Mouse (Mus musculus) E14TG2a.4 (cell line): ENCODE measurements around the gene 4933424G06Rik.

Experiments
- H3K27me3 ChIP-seq: 2 replicates; pipeline ENCODE4 v1.6.1; 2014; ENCODE audit warnings: low read length, control low read depth; ENCODE audit not compliant: insufficient read depth
- H3K36me3 ChIP-seq: 2 replicates; pipeline ENCODE4 v1.6.1; 2014; ENCODE audit warnings: low read length, control low read depth; ENCODE audit not compliant: insufficient read depth
- H3K4me1 ChIP-seq: replicated peaks from 2 replicates; pipeline ENCODE4 v1.6.1; 2014; ENCODE audit warnings: low read depth, low read length, control low read depth
- H3K4me3 ChIP-seq: replicated peaks from 2 replicates; pipeline ENCODE4 v1.5.1; 2014; ENCODE audit warnings: mild to moderate bottlenecking, low read length
- H3K9me3 ChIP-seq: 2 replicates; pipeline ENCODE4 v1.6.1; 2014; ENCODE audit warnings: low read length, control low read depth
- CTCF ChIP-seq: conservative IDR thresholded peaks from 2 replicates; pipeline ENCODE4 v1.5.1; 2014; ENCODE audit warnings: low read length
- NANOG ChIP-seq: IDR thresholded peaks from 2 replicates; pipeline ENCODE4 v1.6.1; 2014; ENCODE audit warnings: borderline replicate concordance, low read length, mixed read lengths
- POU5F1 ChIP-seq: IDR thresholded peaks from 2 replicates; pipeline ENCODE4 v1.6.1; 2014; ENCODE audit warnings: low read length, borderline replicate concordance

4933424G06Rik gene

GRCm38 (mm10) chr1:36723146-36724056, 13.5 kb downstream of the 4933424G06Rik start:
- H3K9me3 ChIP-seq: peaks cover 17% of the 10 kb centered on the region
- no peaks in the 10 kb centered on the region for H3K27me3 ChIP-seq
- no peaks in the 10 kb centered on the region for H3K36me3 ChIP-seq
- H3K4me3 ChIP-seq: no peak overlapping the region
- H3K4me1 ChIP-seq: no peaks in the 10 kb centered on the region
- no peak for TF ChIP-seq CTCF
- no peak for TF ChIP-seq POU5F1
- no peak for TF ChIP-seq NANOG

- no peak overlapping the region for H3K4me3 ChIP-seq
- peaks cover 17% of the 10 kb centered on the region for H3K9me3 ChIP-seq
- H3K36me3 ChIP-seq: no peaks in the 10 kb centered on the region
- TF ChIP-seq POU5F1 (no peak), NANOG (no peak), CTCF (no peak)
- no peaks in the 10 kb centered on the region for H3K4me1 ChIP-seq
- no peaks in the 10 kb centered on the region; the same call in 1 of the 2 replicates for H3K27me3 ChIP-seq
Observed at GRCm38 (mm10) chr1:36724057-36724431, 14.1 kb downstream of the 4933424G06Rik start.

DNA sequence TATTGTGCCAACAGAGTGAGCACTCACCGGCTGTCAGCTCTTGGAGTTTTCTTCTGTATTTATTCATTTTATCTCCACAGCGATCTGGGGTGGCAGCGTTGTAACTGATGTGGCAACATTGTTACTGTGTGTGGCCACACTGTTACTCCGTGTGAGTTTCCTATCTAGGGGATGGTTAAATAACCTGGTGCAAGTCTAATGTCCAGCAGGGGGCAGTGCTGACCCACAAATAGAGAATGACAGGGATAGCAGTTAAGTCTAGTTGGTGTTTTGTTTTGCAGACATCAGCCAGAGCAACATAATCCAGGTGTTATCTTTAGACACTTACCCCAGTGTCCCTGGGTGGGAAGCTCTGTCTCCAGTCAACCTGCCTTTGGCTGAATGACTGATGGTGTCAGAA, 27.4 kb downstream of the 4933424G06Rik start:
- TF ChIP-seq POU5F1 (no peak), CTCF (peak; percentile 74)
- H3K4me1 ChIP-seq: 0 out of 2 replicates have a peak, but pooled peaks cover under 1% of the 10 kb centered on the region
- H3K9me3 ChIP-seq: no peaks in the 10 kb centered on the region
- no peaks in the 10 kb centered on the region for H3K36me3 ChIP-seq
- H3K4me3 ChIP-seq: no peak overlapping the region
- peaks cover 23% of the 10 kb centered on the region for H3K27me3 ChIP-seq

DNA sequence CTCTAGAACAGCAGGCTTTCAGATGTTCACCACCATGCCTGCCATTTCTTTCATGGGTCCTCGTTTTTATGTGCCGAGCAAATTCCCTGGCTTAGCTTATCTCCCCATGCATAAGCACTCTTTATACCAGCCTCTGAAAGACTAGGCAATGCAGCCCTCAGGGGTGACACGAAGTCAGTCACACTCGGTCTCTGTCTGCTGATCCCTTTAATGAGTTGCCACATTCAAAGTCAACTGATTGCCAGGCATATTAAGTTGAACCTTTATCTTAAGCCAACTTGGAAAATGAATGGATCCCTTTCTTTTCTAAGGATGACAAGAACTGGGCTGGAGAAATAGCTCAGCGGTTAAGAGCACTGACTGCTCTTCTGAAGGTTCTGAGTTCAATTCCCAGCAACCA, 29.3 kb downstream of the 4933424G06Rik start:
- Histone ChIP-seq H3K9me3 (no peaks in the 10 kb centered on the region), H3K27me3 (peaks cover 34% of the 10 kb centered on the region)
- TF ChIP-seq NANOG (no peak), CTCF (no peak), POU5F1 (no peak)

DNA sequence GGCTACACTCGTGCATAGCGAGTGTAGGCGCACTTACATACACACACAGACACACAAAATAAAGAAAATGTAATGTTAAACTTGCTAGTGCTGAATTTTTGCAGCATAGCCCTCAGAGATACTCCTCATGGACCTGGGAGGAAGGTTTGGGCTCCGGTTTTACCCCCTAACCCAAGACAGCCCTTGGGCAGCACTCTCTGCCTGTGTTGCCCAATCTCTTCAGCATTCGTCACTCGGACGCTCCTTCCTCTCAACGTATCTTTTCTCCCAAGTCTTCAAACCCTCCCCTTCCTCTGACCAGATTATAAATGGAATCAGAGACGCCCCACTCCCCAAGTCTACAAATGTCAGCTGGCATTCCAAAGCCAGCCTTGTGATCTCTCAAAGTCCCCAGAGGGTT, 33.1 kb downstream of the 4933424G06Rik start:
- Histone ChIP-seq H3K9me3 (no peaks in the 10 kb centered on the region), H3K4me3 (no peak overlapping the region), H3K27me3 (peaks cover 41% of the 10 kb centered on the region), H3K4me1 (peaks cover 23% of the 10 kb centered on the region), H3K36me3 (no peaks in the 10 kb centered on the region)
- no peak for TF ChIP-seq POU5F1
- TF ChIP-seq NANOG: no peak
- no peak for TF ChIP-seq CTCF

More for the DNA sequence above, 29.3 kb downstream of the 4933424G06Rik start:
- Histone ChIP-seq H3K4me3 (no peak overlapping the region), H3K36me3 (no peaks in the 10 kb centered on the region), H3K4me1 (peaks cover 6% of the 10 kb centered on the region)

- no peak for TF ChIP-seq NANOG
- TF ChIP-seq CTCF: peak; percentile 81
- TF ChIP-seq POU5F1: no peak
- H3K9me3 ChIP-seq: no peaks in the 10 kb centered on the region
Observed at GRCm38 (mm10) chr1:36744268-36744944, 34.5 kb downstream of the 4933424G06Rik start.

DNA sequence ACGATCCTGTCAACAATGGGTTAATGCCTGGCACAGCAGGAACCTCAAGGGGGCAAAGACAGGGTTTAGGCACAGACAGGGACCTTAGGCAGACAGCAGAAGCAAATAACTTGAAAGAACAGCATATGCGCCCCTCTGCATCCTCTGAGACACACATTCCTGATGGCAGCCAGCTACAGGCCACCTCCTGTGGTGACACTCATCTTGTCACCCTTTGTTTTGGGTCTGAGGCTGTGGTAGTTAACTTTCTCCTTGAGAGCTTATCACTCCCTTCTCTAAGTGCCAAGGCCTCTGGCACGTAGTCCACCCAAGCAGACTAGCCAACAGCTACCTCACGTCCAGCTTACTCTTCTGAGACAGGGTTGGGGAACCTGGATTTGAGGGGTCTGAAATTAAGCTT, 35.7 kb downstream of the 4933424G06Rik start:
- H3K27me3 ChIP-seq: peaks cover 31% of the 10 kb centered on the region
- no peaks in the 10 kb centered on the region for H3K36me3 ChIP-seq
- H3K9me3 ChIP-seq: no peaks in the 10 kb centered on the region
- H3K4me3 ChIP-seq: no peak overlapping the region
- H3K4me1 ChIP-seq: peaks cover 23% of the 10 kb centered on the region
- TF ChIP-seq NANOG: no peak
- TF ChIP-seq CTCF: no peak
- no peak for TF ChIP-seq POU5F1

More at GRCm38 (mm10) chr1:36744268-36744944, 34.5 kb downstream of the 4933424G06Rik start:
- peak overlapping the region; percentile 23; the same call in 1 of the 2 replicates for H3K4me3 ChIP-seq
- no peaks in the 10 kb centered on the region for H3K36me3 ChIP-seq
- peaks cover 41% of the 10 kb centered on the region for H3K27me3 ChIP-seq
- H3K4me1 ChIP-seq: peaks cover 23% of the 10 kb centered on the region

DNA sequence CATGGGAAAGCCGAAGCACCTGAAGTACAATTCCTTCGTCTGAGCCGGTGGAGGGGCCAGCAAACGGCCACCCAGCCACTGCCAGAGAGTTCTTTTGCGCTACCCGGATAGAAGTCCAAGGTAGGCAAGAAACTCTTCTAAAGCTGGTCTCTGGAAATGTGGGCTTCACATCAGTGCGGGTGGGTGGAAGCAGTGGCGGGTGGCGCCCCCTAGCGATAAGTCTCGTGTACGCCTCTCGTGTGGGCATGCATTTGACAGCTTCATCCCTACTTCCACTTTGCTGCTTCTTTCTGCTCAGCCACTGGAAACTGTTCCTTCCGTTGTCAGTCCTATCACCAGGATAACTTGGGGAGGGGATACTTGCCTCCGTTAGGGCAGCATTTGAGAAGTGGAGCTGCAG, 36.5 kb downstream of the 4933424G06Rik start:
- peak; percentile 88 for TF ChIP-seq CTCF
- no peak for TF ChIP-seq NANOG
- H3K4me1 ChIP-seq: peaks cover 23% of the 10 kb centered on the region
- no peaks in the 10 kb centered on the region for H3K9me3 ChIP-seq
- no peak overlapping the region for H3K4me3 ChIP-seq
- peaks cover 25% of the 10 kb centered on the region for H3K27me3 ChIP-seq
- no peaks in the 10 kb centered on the region for H3K36me3 ChIP-seq
